Mouse (Mus musculus) adrenal gland, adult 2 months (tissue): ENCODE measurements around the gene Ckap2l. TPM values are rescaled to one million over a fixed set of nuclear protein-coding genes. Genes with fewer than 3 reads are reported as not detected.

ENCODE experiments used
- DNase-seq: peaks from one replicate; pipeline ENCODE4 v3.0.0; 2021
- polyA plus RNA-seq: library from polyadenylated mRNA; depleted of rRNA; stranded (reverse); fragments of >200 nt; gene quantifications from 2 replicates; pipeline ENCODE4 v1.2.3, GENCODE M21; 2012; rRNA removed
- total RNA-seq, 2 experiments: library from RNA; stranded (reverse); gene quantifications; 2 replicates each; pipeline ENCODE4 v1.2.3; 2021

The Ckap2l gene
- total and polyA plus RNA-seq, 3 experiments = 0.10 to 1.7 (median 0.97) TPM

GRCm38 (mm10) chr2:129233803-129234477, 63.1 kb downstream of the Ckap2l start:
- no peak for DNase-seq

GRCm38 (mm10) chr2:129233218-129233617, 63.8 kb downstream of the Ckap2l start:
- DNase-seq = no peak

GRCm38 (mm10) chr2:129232484-129232883, 64.5 kb downstream of the Ckap2l start:
- DNase-seq = peak; percentile 59

- DNase-seq = no peak
Measured at GRCm38 (mm10) chr2:129232023-129232422, 65.0 kb downstream of the Ckap2l start.

GRCm38 (mm10) chr2:129229316-129229715, 67.7 kb downstream of the Ckap2l start:
- DNase-seq = no peak

- no peak for DNase-seq
Measured at GRCm38 (mm10) chr2:129228571-129228970, 68.4 kb downstream of the Ckap2l start.

GRCm38 (mm10) chr2:129227709-129228108, 69.3 kb downstream of the Ckap2l start:
- DNase-seq = no peak

GRCm38 (mm10) chr2:129227011-129227529, 69.9 kb downstream of the Ckap2l start:
- no peak for DNase-seq

- DNase-seq = peak; percentile 30
Measured at GRCm38 (mm10) chr2:129226296-129226851, 70.6 kb downstream of the Ckap2l start.

- DNase-seq = no peak
Measured at GRCm38 (mm10) chr2:129225251-129225819, 71.7 kb downstream of the Ckap2l start.

GRCm38 (mm10) chr2:129224178-129224577, 72.8 kb downstream of the Ckap2l start:
- DNase-seq = no peak

- DNase-seq = no peak
Measured at GRCm38 (mm10) chr2:129221097-129221632, 75.8 kb downstream of the Ckap2l start.

GRCm38 (mm10) chr2:129218537-129219105, 78.4 kb downstream of the Ckap2l start:
- no peak for DNase-seq

Other genes starting within 250 kb of the Ckap2l start
- under 1 TPM; 0.07 to 0.12 TPM for gene Vinac1, start 249.0 kb downstream of the Ckap2l start, total RNA-seq
- 0.16 and 0.28 TPM in 2 replicates for gene Vinac1, start 249.0 kb downstream of the Ckap2l start, polyA plus RNA-seq
- gene Ttl, start 231.3 kb downstream of the Ckap2l start, total RNA-seq = 10 to 100 TPM in 1 of 2 experiments, 1 to 10 TPM in 1; 7.5 to 13.4 TPM
- 4.7 and 5.6 TPM in 2 replicates for gene Ttl, start 231.3 kb downstream of the Ckap2l start, polyA plus RNA-seq
- 10 to 100 TPM; 15.1 to 19.0 TPM for gene Polr1b, start 196.2 kb downstream of the Ckap2l start, total RNA-seq
- gene Polr1b, start 196.2 kb downstream of the Ckap2l start, polyA plus RNA-seq = 15.9 and 16.7 TPM in 2 replicates
- gene Chchd5, start 167.5 kb downstream of the Ckap2l start, total RNA-seq = 10 to 100 TPM; 22.5 to 27.3 TPM
- 84.8 and 107 TPM in 2 replicates for gene Chchd5, start 167.5 kb downstream of the Ckap2l start, polyA plus RNA-seq
- gene Slc20a1, start 98.4 kb downstream of the Ckap2l start, total RNA-seq = 10 to 100 TPM; 12.4 to 14.1 TPM
- 6.8 and 9.4 TPM in 2 replicates for gene Slc20a1, start 98.4 kb downstream of the Ckap2l start, polyA plus RNA-seq
- gene Il1a, start 12.8 kb upstream of the Ckap2l start, total RNA-seq = not detected
- gene Il1a, start 12.8 kb upstream of the Ckap2l start, polyA plus RNA-seq = not detected in 2 replicates
- gene Il1b, start 73.9 kb upstream of the Ckap2l start, total RNA-seq = 1 to 10 TPM in 1 of 2 experiments, under 1 TPM in 1; 0.78 to 1.5 TPM
- gene Il1b, start 73.9 kb upstream of the Ckap2l start, polyA plus RNA-seq = 0.17 and 0.20 TPM in 2 replicates
- not detected for gene F830045P16Rik, start 239.4 kb upstream of the Ckap2l start, total RNA-seq
- gene F830045P16Rik, start 239.4 kb upstream of the Ckap2l start, polyA plus RNA-seq = 0.04 TPM in 1 of 2 replicates, not detected in the other